10 mouse cellular contexts compared by ENCODE assay signal in the genomic region with DNA sequence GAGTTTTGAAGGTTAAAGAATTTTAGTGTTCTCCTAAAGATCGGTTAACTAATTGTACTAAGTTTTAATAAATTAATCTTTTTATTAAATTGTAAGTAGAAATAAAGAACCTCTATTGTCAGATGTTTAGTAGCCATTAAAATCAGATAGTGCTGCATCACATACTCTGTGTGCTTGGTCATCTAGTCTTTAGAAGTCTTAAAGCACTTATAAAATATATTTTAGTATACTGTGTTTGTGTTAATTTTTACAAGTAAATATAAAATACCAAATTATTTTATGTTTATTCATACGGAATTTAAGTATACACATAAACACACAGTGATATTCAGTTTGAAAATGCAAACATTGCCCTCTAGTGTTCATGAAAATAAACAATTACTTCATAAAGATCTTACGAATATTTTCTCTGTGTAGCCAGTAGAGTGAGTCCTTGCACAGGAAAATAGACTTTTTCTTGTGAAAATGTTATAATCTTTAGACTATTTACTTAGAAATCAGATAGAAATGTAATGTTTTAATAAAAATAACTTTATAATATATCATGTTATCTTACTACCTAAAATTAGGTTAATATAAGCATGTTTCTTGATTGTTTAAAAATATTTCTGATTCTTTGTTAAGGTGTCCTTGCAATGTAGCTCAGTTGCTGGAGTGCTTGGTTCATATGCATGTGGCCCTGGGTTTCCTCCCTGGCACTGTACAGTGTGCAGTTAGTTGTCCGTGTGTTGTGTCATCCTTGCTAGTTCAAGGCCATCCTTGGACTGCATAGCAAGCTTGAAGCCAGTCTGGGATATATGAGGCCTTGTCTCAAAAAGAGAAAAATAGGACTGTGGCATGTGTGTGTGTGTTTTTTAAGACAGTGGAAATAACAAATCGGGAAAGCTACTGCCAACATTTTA. TPM values are rescaled to one million over a fixed set of nuclear protein-coding genes. Genes with fewer than 3 reads are reported as not detected.
DNase-seq lines count a peak whose midpoint lies in the region; ATAC-seq and TF ChIP-seq lines count a peak whose summit lies in the region.
"Had no signal": no experiment of that assay in that cellular context is flagged by ENCODE, and none has a peak within 500 bp of the region (broad histone marks: within the 10 kb centered on the region; RNA-seq: fewer than 3 reads in every experiment).

No protein-coding gene starts in this region.

- ATAC-seq in hindbrain, embryonic 16.5 days = peak; percentile 84
- ATAC-seq in stomach, postnatal 0 days (ENCODE audit: low FRiP score, low TSS enrichment) = no peak

- peak; percentile 74 for TF ChIP-seq CTCF in stomach, postnatal 0 days (IDR thresholded peaks at IDR 0.05; ENCODE audit: low read depth)

- H3K36me3 ChIP-seq in hindbrain, embryonic 16.5 days (ENCODE audit: control insufficient read depth, insufficient read depth, low read length) = no peaks in the 10 kb centered on the region
- H3K36me3 ChIP-seq in stomach, postnatal 0 days (ENCODE audit: control insufficient read depth, insufficient read depth, low read length) = no peaks in the 10 kb centered on the region

- TF ChIP-seq EP300 in stomach, postnatal 0 days (optimal IDR thresholded peaks at IDR 0.05) = no peak

- H3K4me2 ChIP-seq in hindbrain, embryonic 16.5 days (ENCODE audit: low read length) = no peak overlapping the region
- no peak overlapping the region for H3K4me2 ChIP-seq in stomach, postnatal 0 days (replicated peaks; ENCODE audit: low read depth)
- H3K4me2 ChIP-seq: liver, embryonic 13.5 days had no signal

- H3K27ac ChIP-seq in hindbrain, embryonic 16.5 days (ENCODE audit: low read depth, low read length) = no peak overlapping the region
- H3K27ac ChIP-seq in stomach, postnatal 0 days (replicated peaks) = no peak overlapping the region
- H3K27ac ChIP-seq: liver, embryonic 13.5 days had no signal

- DNase-seq in adrenal gland, adult 2 months = peak; percentile 67
- DNase-seq in adrenal gland, postnatal 4 days (ENCODE audit: low spot score in 2 of 2) = no peak
- DNase-seq in lung, postnatal 25 days (ENCODE audit: low spot score) = peak; percentile 20
- no peak for DNase-seq in lung, postnatal 4 days
- no peak for DNase-seq in stomach, postnatal 0 days (ENCODE audit: low spot score)
- DNase-seq in gastrocnemius, adult 8-10 months (ENCODE audit: low spot score in 2 of 2) = no peak
- no peak for DNase-seq in gastrocnemius, postnatal 14 days
- DNase-seq: liver, embryonic 13.5 days had no signal

- WGBS in hindbrain, embryonic 16.5 days = 67% methylated on average over 5 of the region's 5 CpGs
- WGBS in stomach, postnatal 0 days = 61% methylated on average over 5 of the region's 5 CpGs

- no peaks in the 10 kb centered on the region for H3K9me3 ChIP-seq in hindbrain, embryonic 16.5 days (ENCODE audit: control insufficient read depth, low read length)
- H3K9me3 ChIP-seq in stomach, postnatal 0 days (ENCODE audit: control insufficient read depth, low read length) = no peaks in the 10 kb centered on the region
- H3K9me3 ChIP-seq: liver, embryonic 13.5 days had no signal

- intact Hi-C loops in gastrocnemius, postnatal 14 days (cut with DNase I; ENCODE audit: low total_unique reads) = no loop called here

- H3K9ac ChIP-seq in hindbrain, embryonic 16.5 days (ENCODE audit: low read depth, low read length) = no peak overlapping the region
- no peak overlapping the region for H3K9ac ChIP-seq in stomach, postnatal 0 days (ENCODE audit: low read length)
- H3K9ac ChIP-seq: liver, embryonic 13.5 days had no signal

- H3K4me3 ChIP-seq in hindbrain, embryonic 16.5 days (ENCODE audit: low read length) = no peak overlapping the region
- H3K4me3 ChIP-seq in stomach, postnatal 0 days (ENCODE audit: low read depth, low read length) = no peak overlapping the region
- H3K4me3 ChIP-seq: erythroblast, embryonic 14.5 days; liver, embryonic 13.5 days had no signal

- H3K27me3 ChIP-seq in hindbrain, embryonic 16.5 days (replicated peaks; ENCODE audit: control insufficient read depth, insufficient read depth, low read length) = no peaks in the 10 kb centered on the region
- H3K27me3 ChIP-seq in stomach, postnatal 0 days (ENCODE audit: control insufficient read depth, insufficient read depth, low read length) = no peaks in the 10 kb centered on the region
- H3K27me3 ChIP-seq: liver, embryonic 13.5 days had no signal

- no peaks in the 10 kb centered on the region for H3K4me1 ChIP-seq in hindbrain, embryonic 16.5 days (ENCODE audit: control insufficient read depth, insufficient read depth, low read depth, low read length)
- H3K4me1 ChIP-seq in stomach, postnatal 0 days (replicated peaks; ENCODE audit: control insufficient read depth, insufficient read depth) = no peaks in the 10 kb centered on the region
- H3K4me1 ChIP-seq: liver, embryonic 13.5 days had no signal

RNA-seq across cellular contexts. Expression of a gene that starts 13.1 kb away (rescaled TPM):
- total RNA-seq in adrenal gland, adult 2 months (2021) = 10 to 100 TPM; 22.2 to 22.7 TPM
- 9.9 and 10.1 TPM in 2 replicates for polyA plus RNA-seq in adrenal gland, adult 2 months (2012; rRNA removed)
- 10 to 100 TPM; 37.0 to 39.6 TPM for total RNA-seq in adrenal gland, postnatal 4 days (2021)
- polyA plus RNA-seq in hindbrain, embryonic 16.5 days (2015; fragmentation: Nextera tagmentation; extraction: Ambion mirVana) = 30.2 and 31.5 TPM in 2 replicates
- polyA plus RNA-seq in stomach, postnatal 0 days (2015; fragmentation: Nextera tagmentation; extraction: Ambion mirVana) = 21.8 and 22.2 TPM in 2 replicates
- total RNA-seq in gastrocnemius, adult 8-10 months (2022) = 10 to 100 TPM in 2 of 4 experiments, 1 to 10 TPM in 2; 7.8 to 16.7 (median 11.4) TPM
- total RNA-seq in gastrocnemius, postnatal 14 days (2021) = 1 to 10 TPM; 9.0 to 9.2 TPM

RNA-seq across cellular contexts. Expression of a gene that starts 13.5 kb away (rescaled TPM):
- 10 to 100 TPM; 67.6 to 90.0 TPM for total RNA-seq in adrenal gland, adult 2 months (2021)
- polyA plus RNA-seq in adrenal gland, adult 2 months (2012; rRNA removed) = 15.8 and 18.6 TPM in 2 replicates
- 100 to 1,000 TPM in 1 of 2 experiments, 10 to 100 TPM in 1; 89.8 to 102 TPM for total RNA-seq in adrenal gland, postnatal 4 days (2021)
- polyA plus RNA-seq in hindbrain, embryonic 16.5 days (2015; fragmentation: Nextera tagmentation; extraction: Ambion mirVana) = 82.5 and 82.9 TPM in 2 replicates
- 66.4 and 72.6 TPM in 2 replicates for polyA plus RNA-seq in stomach, postnatal 0 days (2015; fragmentation: Nextera tagmentation; extraction: Ambion mirVana)
- 10 to 100 TPM; 25.8 to 31.6 (median 29.7) TPM for total RNA-seq in gastrocnemius, adult 8-10 months (2022)
- 10 to 100 TPM; 30.6 to 41.3 TPM for total RNA-seq in gastrocnemius, postnatal 14 days (2021)

Comparison
In these comparisons a context has a peak if more than half of its experiments do, and no peak if none do; other contexts are left out.
1. DNase-seq: peak in adrenal gland, adult 2 months (single experiment) and lung, postnatal 25 days (single experiment); none in adrenal gland, postnatal 4 days (0 of 2), lung, postnatal 4 days (0 of 2), stomach, postnatal 0 days (single experiment), gastrocnemius, adult 8-10 months (0 of 2) and gastrocnemius, postnatal 14 days (single experiment).